Mouse (Mus musculus) urinary bladder, adult 2 months (tissue): Measurements from ENCODE around the gene Bmt2. TPM values are rescaled to one million over a fixed set of nuclear protein-coding genes. Genes with fewer than 3 reads are reported as not detected.

Experiments
- DNase-seq: peaks from one replicate; pipeline ENCODE4 v3.0.0; 2022; ENCODE audit warnings: low spot score
- polyA plus RNA-seq: library from polyadenylated mRNA; depleted of rRNA; stranded (reverse); fragments of >200 nt; gene quantifications from 2 replicates; pipeline ENCODE4 v1.2.3, GENCODE M21; 2012; rRNA removed

Gene Bmt2
- polyA plus RNA-seq, 1 experiment: 12.0 TPM

- no peak for DNase-seq
These were observed 60.7 kb downstream of the Bmt2 start for GRCm38 (mm10) chr6:13617110-13617509.

GRCm38 (mm10) chr6:13614568-13614967 lies 63.2 kb downstream of the Bmt2 start:
- DNase-seq: no peak

GRCm38 (mm10) chr6:13613671-13614070 lies 64.1 kb downstream of the Bmt2 start:
- no peak for DNase-seq

- DNase-seq: no peak
These were observed 66.9 kb downstream of the Bmt2 start for GRCm38 (mm10) chr6:13610869-13611268.

GRCm38 (mm10) chr6:13609353-13610140 lies 68.2 kb downstream of the Bmt2 start:
- no peak for DNase-seq

- DNase-seq: peak; percentile 96
These were observed 69.9 kb downstream of the Bmt2 start, which contains the start of gene Tmem168 for GRCm38 (mm10) chr6:13607621-13608493. Gene Tmem168 (minus strand): TSS chr6:13608100.

- no peak for DNase-seq
These were observed 70.7 kb downstream of the Bmt2 start for GRCm38 (mm10) chr6:13606921-13607620.

- no peak for DNase-seq
These were observed 71.4 kb downstream of the Bmt2 start for GRCm38 (mm10) chr6:13606394-13606793.

- DNase-seq: no peak
These were observed 74.6 kb downstream of the Bmt2 start for GRCm38 (mm10) chr6:13603134-13603533.

- DNase-seq: no peak
These were observed 76.2 kb downstream of the Bmt2 start for GRCm38 (mm10) chr6:13601587-13601986.

- DNase-seq: no peak
These were observed 79.4 kb downstream of the Bmt2 start for GRCm38 (mm10) chr6:13598239-13598923.

GRCm38 (mm10) chr6:13592729-13593345 lies 84.9 kb downstream of the Bmt2 start:
- no peak for DNase-seq

GRCm38 (mm10) chr6:13586560-13586959 lies 91.2 kb downstream of the Bmt2 start:
- no peak for DNase-seq

GRCm38 (mm10) chr6:13586154-13586553 lies 91.6 kb downstream of the Bmt2 start:
- no peak for DNase-seq

- DNase-seq: no peak
These were observed 93.0 kb downstream of the Bmt2 start for GRCm38 (mm10) chr6:13584788-13585187.

- DNase-seq: no peak
These were observed 95.7 kb downstream of the Bmt2 start for GRCm38 (mm10) chr6:13582075-13582474.

Other genes starting within 250 kb of the Bmt2 start
- 18.2 and 19.4 TPM in 2 replicates for gene Tmem168, start 69.9 kb downstream of the Bmt2 start, polyA plus RNA-seq
- gene Gpr85, start 162.0 kb upstream of the Bmt2 start, polyA plus RNA-seq: 0.65 and 0.84 TPM in 2 replicates
- gene 2610001J05Rik, start 193.6 kb upstream of the Bmt2 start, polyA plus RNA-seq: 111 and 138 TPM in 2 replicates